Mouse (Mus musculus) olfactory bulb, adult 2 months (tissue): Measurements from ENCODE around the gene Naaladl2.

Experiments
- CTCF ChIP-seq: fragments of 200-500 bp; IDR thresholded peaks from 2 replicates; pipeline ENCODE4 v1.5.1; 2012; ENCODE audit warnings: low read depth, mild to moderate bottlenecking, low read length, moderate library complexity; ENCODE audit not compliant: insufficient read depth
- POLR2A ChIP-seq: fragments of 200-500 bp; IDR thresholded peaks from 2 replicates; pipeline ENCODE4 v1.6.1; 2012; ENCODE audit warnings: mild to moderate bottlenecking, low read depth, low read length, moderate library complexity; ENCODE audit not compliant: insufficient read depth

DNA sequence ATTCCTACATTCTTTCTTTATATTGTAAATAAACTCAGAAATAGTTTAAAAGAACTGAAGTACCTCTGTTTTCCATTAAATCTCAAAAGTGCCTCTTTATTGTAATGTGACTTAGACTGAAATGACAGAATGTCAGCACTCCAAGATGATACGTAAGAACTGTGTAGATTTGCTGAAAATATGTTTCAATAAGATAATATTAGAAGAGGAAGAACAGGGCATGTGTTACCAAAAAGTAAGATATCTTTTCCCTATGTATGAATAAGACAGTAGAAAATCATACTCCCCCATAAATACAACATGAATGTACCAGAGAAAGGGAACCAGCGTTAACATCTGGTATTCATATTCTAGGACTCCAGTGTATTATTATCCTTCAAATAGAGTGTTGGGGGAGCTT lies 362.4 kb downstream of the Naaladl2 start:
- TF ChIP-seq CTCF: no peak
- no peak for TF ChIP-seq POLR2A
